Comparison of ENCODE assay signal across 8 mouse cellular contexts in genomic region chr11:5140619-5141018, GRCm38 (mm10). TPM values are rescaled to one million over a fixed set of nuclear protein-coding genes. Genes with fewer than 3 reads are reported as not detected.
DNase-seq lines count a peak whose midpoint lies in the region; ATAC-seq lines count a peak whose summit lies in the region.

No protein-coding gene starts in this region.

- ATAC-seq in midbrain, embryonic 16.5 days, result no peak
- ATAC-seq in lung, embryonic 16.5 days (ENCODE audit: low read depth), result peak; percentile 24; the same call in 1 of the 2 replicates

- H3K4me2 ChIP-seq in midbrain, embryonic 16.5 days (ENCODE audit: low read length), result no peak overlapping the region
- no peak overlapping the region for H3K4me2 ChIP-seq in lung, embryonic 16.5 days (ENCODE audit: low read depth, low read length)

- WGBS in midbrain, embryonic 10.5 days, result 83% methylated on average over 8 of the region's 8 CpGs
- WGBS in midbrain, embryonic 16.5 days, result 52% methylated on average over 8 of the region's 8 CpGs
- WGBS in lung, embryonic 16.5 days, result 20% methylated on average over 8 of the region's 8 CpGs

- H3K4me3 ChIP-seq in midbrain, embryonic 10.5 days, result no peak overlapping the region
- no peak overlapping the region for H3K4me3 ChIP-seq in midbrain, embryonic 16.5 days (ENCODE audit: low read depth, low read length)
- no peak overlapping the region for H3K4me3 ChIP-seq in lung, embryonic 16.5 days (ENCODE audit: low read length)

- no peaks in the 10 kb centered on the region for H3K9me3 ChIP-seq in midbrain, embryonic 10.5 days (replicated peaks)
- H3K9me3 ChIP-seq in midbrain, embryonic 16.5 days (replicated peaks; ENCODE audit: control insufficient read depth, low read length, poor library complexity, severe bottlenecking), result no peaks in the 10 kb centered on the region
- H3K9me3 ChIP-seq in lung, embryonic 16.5 days (ENCODE audit: control insufficient read depth, low read length), result no peaks in the 10 kb centered on the region

- H3K4me1 ChIP-seq in midbrain, embryonic 10.5 days, result peaks cover 24% of the 10 kb centered on the region
- H3K4me1 ChIP-seq in midbrain, embryonic 16.5 days (ENCODE audit: control insufficient read depth, insufficient read depth, low read length), result no peaks in the 10 kb centered on the region
- H3K4me1 ChIP-seq in lung, embryonic 16.5 days (replicated peaks; ENCODE audit: control insufficient read depth, insufficient read depth, low read length), result peaks cover 37% of the 10 kb centered on the region

- H3K9ac ChIP-seq in midbrain, embryonic 16.5 days (ENCODE audit: low read depth, low read length), result no peak overlapping the region
- no peak overlapping the region for H3K9ac ChIP-seq in lung, embryonic 16.5 days (ENCODE audit: low read length)

- peak overlapping the region; percentile 53; the same call in 1 of the 2 replicates for H3K27ac ChIP-seq in midbrain, embryonic 10.5 days (replicated peaks)
- H3K27ac ChIP-seq in midbrain, embryonic 16.5 days (ENCODE audit: low read length), result no peak overlapping the region
- H3K27ac ChIP-seq in lung, embryonic 16.5 days (ENCODE audit: low read length), result peak overlapping the region; percentile 64; the same call in 1 of the 2 replicates

- DNase-seq in midbrain, embryonic 10.5 days (ENCODE audit: low spot score), result no peak
- peak; percentile 61 for DNase-seq in brain, adult 2 months (ENCODE audit: low read depth, low spot score)
- peak; percentile 63 for DNase-seq in gastrocnemius, postnatal 4 days (ENCODE audit: low spot score in 2 of 2)
- peak; percentile 73 for DNase-seq in kidney, adult 18-20 months
- DNase-seq in urinary bladder, postnatal 36 days (ENCODE audit: low spot score in 2 of 2), result peak; percentile 75 to 78
- DNase-seq in thymus, postnatal 25 days, result no peak

- H3K27me3 ChIP-seq in midbrain, embryonic 10.5 days (ENCODE audit: low read depth, poor library complexity, severe bottlenecking), result no peaks in the 10 kb centered on the region
- H3K27me3 ChIP-seq in midbrain, embryonic 16.5 days (ENCODE audit: control insufficient read depth, insufficient read depth, low read depth, low read length), result no peaks in the 10 kb centered on the region
- H3K27me3 ChIP-seq in lung, embryonic 16.5 days (ENCODE audit: control insufficient read depth, insufficient read depth, low read depth, low read length), result no peaks in the 10 kb centered on the region

- H3K36me3 ChIP-seq in midbrain, embryonic 10.5 days, result peaks cover 11% of the 10 kb centered on the region
- no peaks in the 10 kb centered on the region for H3K36me3 ChIP-seq in midbrain, embryonic 16.5 days (ENCODE audit: control insufficient read depth, insufficient read depth, low read length)
- no peaks in the 10 kb centered on the region for H3K36me3 ChIP-seq in lung, embryonic 16.5 days (ENCODE audit: control insufficient read depth, insufficient read depth, low read length)

RNA-seq across cellular contexts. Expression of gene Emid1, which starts 11.4 kb away (rescaled TPM):
- polyA plus RNA-seq in midbrain, embryonic 10.5 days (2016; fragmentation: Nextera tagmentation; extraction: Ambion mirVana), result 21.9 and 28.2 TPM in 2 replicates
- polyA plus RNA-seq in midbrain, embryonic 16.5 days (2015; fragmentation: Nextera tagmentation; extraction: Ambion mirVana), result 9.5 and 12.4 TPM in 2 replicates
- total RNA-seq in gastrocnemius, postnatal 4 days (2021), result 10 to 100 TPM; 17.4 to 20.4 TPM
- 46.7 and 52.2 TPM in 2 replicates for polyA plus RNA-seq in lung, embryonic 16.5 days (2015; fragmentation: Nextera tagmentation; extraction: Ambion mirVana)

RNA-seq across cellular contexts. Expression of gene Ewsr1, which starts 41.6 kb away (rescaled TPM):
- polyA plus RNA-seq in midbrain, embryonic 10.5 days (2016; fragmentation: Nextera tagmentation; extraction: Ambion mirVana), result 903 and 985 TPM in 2 replicates
- polyA plus RNA-seq in midbrain, embryonic 16.5 days (2015; fragmentation: Nextera tagmentation; extraction: Ambion mirVana), result 548 and 592 TPM in 2 replicates
- total RNA-seq in gastrocnemius, postnatal 4 days (2021), result 100 to 1,000 TPM; 205 to 243 TPM
- polyA plus RNA-seq in lung, embryonic 16.5 days (2015; fragmentation: Nextera tagmentation; extraction: Ambion mirVana), result 709 and 717 TPM in 2 replicates

RNA-seq across cellular contexts. Expression of gene Rhbdd3, which starts 41.9 kb away (rescaled TPM):
- 33.0 and 33.6 TPM in 2 replicates for polyA plus RNA-seq in midbrain, embryonic 10.5 days (2016; fragmentation: Nextera tagmentation; extraction: Ambion mirVana)
- polyA plus RNA-seq in midbrain, embryonic 16.5 days (2015; fragmentation: Nextera tagmentation; extraction: Ambion mirVana), result 46.9 and 48.8 TPM in 2 replicates
- 10 to 100 TPM; 25.7 to 25.8 TPM for total RNA-seq in gastrocnemius, postnatal 4 days (2021)
- polyA plus RNA-seq in lung, embryonic 16.5 days (2015; fragmentation: Nextera tagmentation; extraction: Ambion mirVana), result 23.8 and 26.3 TPM in 2 replicates

Comparison
In these comparisons a context has a peak if more than half of its experiments do, and no peak if none do; other contexts are left out.
1. DNase-seq: peak in brain, adult 2 months (single experiment), gastrocnemius, postnatal 4 days (2 of 2), kidney, adult 18-20 months (single experiment) and urinary bladder, postnatal 36 days (2 of 2); none in midbrain, embryonic 10.5 days (single experiment) and thymus, postnatal 25 days (single experiment).